Mouse (Mus musculus) CH12.LX (cell line): ENCODE measurements at regions not wholly inside any gene's neighbourhood (a gene's known extent, or its start where the extent isn't known, plus 50 kb on each side); places are given as distances from the start of the nearest gene placed in this dataset.

Experiments used
- CTCF ChIP-seq, 2 experiments: IDR thresholded peaks in 1 of 2; conservative IDR thresholded peaks in 1 of 2; 2 replicates each; pipeline ENCODE4 v1.5.1; 2011 to 2012; ENCODE audit warnings: low read depth in 2 of 2, low read length in 2 of 2, improper control_type of control experiment in 1 of 2, inconsistent platforms in 1 of 2, mild to moderate bottlenecking in 1 of 2, moderate library complexity in 1 of 2
- E2F4 ChIP-seq: IDR thresholded peaks from 2 replicates; pipeline ENCODE4 v1.6.1; 2011; ENCODE audit warnings: low read depth, low read length, improper control_type of control experiment; ENCODE audit not compliant: insufficient replicate concordance
- ELF1 ChIP-seq: IDR thresholded peaks from 2 replicates; pipeline ENCODE4 v1.6.1; 2014; ENCODE audit warnings: low read depth, mild to moderate bottlenecking, inconsistent platforms, low read length, improper control_type of control experiment
- POLR2A ChIP-seq: IDR thresholded peaks from 2 replicates; pipeline ENCODE4 v1.6.1; 2011; ENCODE audit warnings: low read depth, mild to moderate bottlenecking, improper control_type of control experiment, low read length
- RAD21 ChIP-seq: IDR thresholded peaks from 2 replicates; pipeline ENCODE4 v1.6.1; 2011; ENCODE audit warnings: low read depth, mild to moderate bottlenecking, low read length, improper control_type of control experiment, moderate library complexity
- RCOR1 ChIP-seq: conservative IDR thresholded peaks from 2 replicates; pipeline ENCODE4 v1.6.1; 2012; ENCODE audit warnings: low read depth, mild to moderate bottlenecking, inconsistent platforms, low read length, improper control_type of control experiment
- SMC3 ChIP-seq: IDR thresholded peaks from 2 replicates; pipeline ENCODE4 v1.6.1; 2011; ENCODE audit warnings: low read depth, low read length, improper control_type of control experiment
- TBP ChIP-seq: conservative IDR thresholded peaks from 2 replicates; pipeline ENCODE4 v1.6.1; 2011; ENCODE audit warnings: low read depth, low read length, improper control_type of control experiment
- USF1 ChIP-seq: IDR thresholded peaks from 2 replicates; pipeline ENCODE4 v1.6.1; 2014; ENCODE audit warnings: low read depth, mild to moderate bottlenecking, inconsistent platforms, low read length, improper control_type of control experiment
- ZMIZ1 ChIP-seq: IDR thresholded peaks from 2 replicates; pipeline ENCODE4 v1.6.1; 2012; ENCODE audit warnings: low read depth, mild to moderate bottlenecking, inconsistent platforms, low read length, improper control_type of control experiment
- ZNF384 ChIP-seq: IDR thresholded peaks from 2 replicates; pipeline ENCODE4 v1.6.1; 2012; ENCODE audit warnings: low read depth, low read length, improper control_type of control experiment, inconsistent platforms

DNA sequence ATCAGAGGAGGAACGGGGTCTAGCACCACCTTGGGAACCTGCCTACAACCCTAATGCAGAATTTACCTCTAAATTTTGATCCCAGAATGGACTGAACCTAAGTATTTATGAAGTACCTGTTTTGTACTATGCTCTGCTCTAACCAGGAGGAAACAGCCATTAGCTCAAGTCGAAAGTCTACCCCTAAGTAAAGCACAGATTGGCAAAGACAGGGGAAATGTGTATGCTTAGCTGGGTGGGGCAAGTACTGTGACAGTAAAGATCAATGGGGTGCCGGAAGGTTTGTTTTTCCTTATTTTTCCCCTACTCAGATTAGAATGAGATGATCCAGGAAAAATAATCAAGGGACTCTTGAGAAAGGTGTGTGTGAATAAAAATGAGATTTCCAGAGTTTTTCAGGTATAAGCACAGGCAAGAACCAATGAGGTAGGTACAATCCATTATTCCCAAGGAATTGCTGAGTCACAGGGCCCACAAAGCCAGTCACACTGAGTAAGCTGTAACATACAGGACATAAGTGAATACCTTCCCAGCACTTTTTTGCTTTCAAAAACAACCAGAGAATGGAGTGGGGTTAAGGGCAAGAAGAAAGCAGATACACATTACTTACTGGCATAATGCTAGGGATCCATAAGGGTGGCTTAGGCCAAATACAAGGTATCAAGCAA, 510.6 kb upstream of the Plxna2 start:
- TF ChIP-seq POLR2A (no peak), ELF1 (no peak), CTCF (conservative IDR thresholded peaks at IDR 0.05 in 1 of 2, IDR thresholded peaks at IDR 0.05 in 1 of 2; ENCODE audit: low read depth in 2 of 2, low read length in 2 of 2) (no peak), E2F4 (no peak), ZNF384 (no peak), SMC3 (no peak), RCOR1 (no peak), RAD21 (no peak), USF1 (no peak), ZMIZ1 (no peak), TBP (no peak)
